Mouse (Mus musculus): Measurements from ENCODE around the gene Sema3b.

DNA sequence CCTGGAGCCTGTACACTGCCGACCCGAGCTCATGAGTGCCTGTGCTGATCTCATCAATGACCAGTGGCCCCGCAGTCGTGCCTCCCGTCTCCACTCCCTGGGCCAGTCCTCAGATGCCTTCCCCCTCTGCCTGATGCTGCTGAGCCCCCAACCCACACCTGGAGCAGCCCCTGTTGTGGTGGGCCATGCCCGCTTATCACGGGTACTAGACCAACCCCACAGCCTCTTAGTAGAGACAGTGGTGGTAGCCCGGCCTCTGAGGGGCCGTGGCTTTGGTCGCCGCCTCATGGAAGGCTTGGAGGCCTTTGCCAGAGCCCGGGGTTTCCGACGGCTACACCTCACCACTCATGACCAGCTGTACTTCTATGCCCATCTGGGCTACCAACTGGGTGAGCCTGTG lies 25.9 kb downstream of the Sema3b start:
- TF ChIP-seq CTCF (IDR thresholded peaks at IDR 0.05; ENCODE audit: low read depth, low read length) = no peak
- no peak for TF ChIP-seq POLR2A (IDR thresholded peaks at IDR 0.05; ENCODE audit: borderline replicate concordance, low read depth, low read length)
